ENCODE assay signal across 8 mouse cellular contexts in the genomic region with DNA sequence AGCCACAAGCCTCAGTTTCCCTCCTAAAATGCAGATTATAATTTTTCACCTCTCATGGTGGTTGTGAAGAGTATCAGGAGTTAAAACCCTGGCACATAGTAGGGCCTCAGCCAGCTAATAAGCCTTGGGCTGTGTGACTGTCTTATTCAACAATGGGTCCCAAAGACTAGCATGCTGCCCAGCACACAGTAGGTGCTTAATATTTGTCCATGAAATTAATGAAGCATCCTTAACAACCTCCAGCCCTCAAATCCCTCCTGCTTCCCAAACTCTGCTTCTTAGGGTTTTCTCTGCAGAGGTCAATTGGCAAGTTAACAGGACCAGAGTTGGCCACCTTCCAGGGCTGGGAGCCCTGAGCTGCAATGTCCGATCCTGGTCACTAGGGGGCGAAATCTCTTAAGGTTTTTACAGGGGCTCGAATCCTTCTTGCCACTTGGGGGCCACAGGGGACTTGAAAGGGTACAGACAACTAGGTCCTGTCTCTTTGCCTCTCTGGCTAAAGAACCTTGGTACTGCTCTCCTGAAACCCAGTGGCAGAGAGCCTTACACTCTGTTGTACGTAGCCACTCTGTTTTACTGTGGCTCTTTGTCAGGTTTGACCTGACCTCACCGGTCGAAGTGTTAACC.
A peak's percentile ranks its signal among the peaks of the same experiment; 100 is the strongest.
DNase-seq lines count a peak whose midpoint lies in the region; TF ChIP-seq lines count a peak whose summit lies in the region.
"Had no signal": no experiment of that assay in that cellular context is flagged by ENCODE, and none has a peak within 500 bp of the region (broad histone marks: within the 10 kb centered on the region; RNA-seq: fewer than 3 reads in every experiment).

No protein-coding gene starts in this region.

- H3K9me3 ChIP-seq in E14TG2a.4 (ENCODE audit: low read length), result no peaks in the 10 kb centered on the region
- H3K9me3 ChIP-seq: lung, embryonic 15.5 days had no signal

- 41% methylated on average over 6 of the region's 6 CpGs for WGBS in small intestine, adult 2 months

- H3K4me3 ChIP-seq in E14TG2a.4 (replicated peaks; ENCODE audit: low read length), result no peak overlapping the region
- no peak overlapping the region for H3K4me3 ChIP-seq in cortical plate, adult 2 months (ENCODE audit: insufficient read depth, low read length)
- no peak overlapping the region for H3K4me3 ChIP-seq in small intestine, adult 2 months (ENCODE audit: low read depth, low read length)
- H3K4me3 ChIP-seq: lung, embryonic 15.5 days had no signal

- H3K36me3 ChIP-seq in E14TG2a.4 (ENCODE audit: insufficient read depth, low read length), result no peaks in the 10 kb centered on the region
- H3K36me3 ChIP-seq in small intestine, adult 2 months (ENCODE audit: control insufficient read depth, insufficient read depth, low read length), result no peaks in the 10 kb centered on the region
- H3K36me3 ChIP-seq: lung, embryonic 15.5 days had no signal

- TF ChIP-seq CTCF in E14TG2a.4 (conservative IDR thresholded peaks at IDR 0.05; ENCODE audit: low read length), result peak; percentile 99
- TF ChIP-seq CTCF in cortical plate, adult 2 months (IDR thresholded peaks at IDR 0.05; ENCODE audit: extremely low read depth, insufficient read depth, low read length), result peak; percentile 77
- peak; percentile 97 for TF ChIP-seq CTCF in small intestine, adult 2 months (IDR thresholded peaks at IDR 0.05; ENCODE audit: extremely low read depth, insufficient read length, insufficient replicate concordance, low read depth, low read length)

- peak; percentile 76 to 96 for DNase-seq in adrenal gland, adult (ENCODE audit: inconsistent age in 2 of 2, low spot score in 1 of 2)
- DNase-seq in heart, adult 8-10 months (ENCODE audit: low spot score), result peak; percentile 89
- peak; percentile 82 for DNase-seq in layer of hippocampus, adult 9-10 months (ENCODE audit: low spot score)
- DNase-seq in lung, postnatal 36 days, result peak; percentile 88

- peaks cover 12% of the 10 kb centered on the region for H3K4me1 ChIP-seq in E14TG2a.4 (replicated peaks; ENCODE audit: low read depth, low read length)
- H3K4me1 ChIP-seq in cortical plate, adult 2 months (ENCODE audit: control insufficient read depth, insufficient read depth, low read length), result no peaks in the 10 kb centered on the region
- no peaks in the 10 kb centered on the region for H3K4me1 ChIP-seq in small intestine, adult 2 months (ENCODE audit: control insufficient read depth, insufficient read depth, insufficient read length, low read length)
- H3K4me1 ChIP-seq: lung, embryonic 15.5 days had no signal

- H3K27ac ChIP-seq in cortical plate, adult 2 months (ENCODE audit: insufficient read depth, low read length), result no peak overlapping the region
- no peak overlapping the region for H3K27ac ChIP-seq in small intestine, adult 2 months (ENCODE audit: insufficient read depth, low read depth, low read length)
- H3K27ac ChIP-seq: lung, embryonic 15.5 days had no signal

- no peak for TF ChIP-seq POLR2A in cortical plate, adult 2 months (IDR thresholded peaks at IDR 0.05; ENCODE audit: extremely low read depth, insufficient read depth, low read length)
- no peak for TF ChIP-seq POLR2A in small intestine, adult 2 months (IDR thresholded peaks at IDR 0.05; ENCODE audit: low read depth, low read length)

- H3K27me3 ChIP-seq in E14TG2a.4 (ENCODE audit: insufficient read depth, low read length), result peaks cover 20% of the 10 kb centered on the region
- H3K27me3 ChIP-seq in small intestine, adult 2 months (ENCODE audit: control insufficient read depth, insufficient read depth, low read length), result no peaks in the 10 kb centered on the region
- H3K27me3 ChIP-seq: lung, embryonic 15.5 days had no signal
